7 mouse cellular contexts compared by ENCODE assay signal in genomic region chr11:114467803-114468202, GRCm38 (mm10).
DNase-seq lines count a peak whose midpoint lies in the region; ATAC-seq lines count a peak whose summit lies in the region.

No protein-coding gene starts in this region.

- ATAC-seq in lung, embryonic 16.5 days (ENCODE audit: low read depth), result peak; percentile 91

- H3K27me3 ChIP-seq in lung, embryonic 16.5 days (ENCODE audit: control insufficient read depth, insufficient read depth, low read depth, low read length), result peaks cover 8% of the 10 kb centered on the region; the same call in 1 of the 2 replicates

- H3K4me2 ChIP-seq in lung, embryonic 16.5 days (ENCODE audit: low read depth, low read length), result peak overlapping the region; percentile 39

- DNase-seq in adrenal gland, postnatal 36 days, result peak; percentile 10 to 15
- DNase-seq in cerebellum, adult 9-10 months, result peak; percentile 74
- peak; percentile 51 to 53 for DNase-seq in frontal cortex, postnatal 10 days (ENCODE audit: low spot score in 2 of 2)
- peak; percentile 42 for DNase-seq in kidney, postnatal 14 days
- peak; percentile 38 for DNase-seq in right cerebral cortex, postnatal 25 days
- no peak for DNase-seq in ovary, postnatal 10 days (ENCODE audit: low spot score)

- no peaks in the 10 kb centered on the region for H3K36me3 ChIP-seq in lung, embryonic 16.5 days (ENCODE audit: control insufficient read depth, insufficient read depth, low read length)

- H3K4me3 ChIP-seq in lung, embryonic 16.5 days (ENCODE audit: low read length), result peak overlapping the region; percentile 7; the same call in 1 of the 2 replicates

- peak overlapping the region; percentile 1; the same call in 1 of the 2 replicates for H3K9ac ChIP-seq in lung, embryonic 16.5 days (ENCODE audit: low read length)

- WGBS in lung, embryonic 16.5 days, result 0% methylated on average over 8 of the region's 8 CpGs

- H3K9me3 ChIP-seq in lung, embryonic 16.5 days (ENCODE audit: control insufficient read depth, low read length), result no peaks in the 10 kb centered on the region

- peaks cover 30% of the 10 kb centered on the region for H3K4me1 ChIP-seq in lung, embryonic 16.5 days (replicated peaks; ENCODE audit: control insufficient read depth, insufficient read depth, low read length)

- peak overlapping the region; percentile 92 for H3K27ac ChIP-seq in lung, embryonic 16.5 days (ENCODE audit: low read length)
